Mouse (Mus musculus): Measurements from ENCODE around the gene P3h4. TPM values are rescaled to one million over a fixed set of nuclear protein-coding genes. Genes with fewer than 3 reads are reported as not detected.

P3h4 gene
- total RNA-seq, 2 experiments from 2014 or later = not detected

GRCm38 (mm10) chr11:100362209-100362978 lies 52.2 kb downstream of the P3h4 start:
- ATAC-seq (ENCODE audit: poor library complexity, severe bottlenecking) = peak; percentile 86

GRCm38 (mm10) chr11:100361059-100361458 lies 53.6 kb downstream of the P3h4 start:
- ATAC-seq (ENCODE audit: poor library complexity, severe bottlenecking) = peak; percentile 41; the same call in 1 of the 2 replicates

GRCm38 (mm10) chr11:100360175-100360574 lies 54.5 kb downstream of the P3h4 start:
- ATAC-seq (ENCODE audit: poor library complexity, severe bottlenecking) = no peak

Other genes starting within 250 kb of the P3h4 start
- gene Krt9, start 221.6 kb downstream of the P3h4 start, total RNA-seq (2015) = not detected in 2 replicates
- gene Krt9, start 221.6 kb downstream of the P3h4 start, total RNA-seq (2017) = 0.04 TPM in 1 of 2 replicates, not detected in the other
- not detected in 2 replicates for gene Krt14, start 207.3 kb downstream of the P3h4 start, total RNA-seq (2015)
- gene Krt14, start 207.3 kb downstream of the P3h4 start, total RNA-seq (2017) = not detected in 2 replicates
- gene Krt16, start 165.9 kb downstream of the P3h4 start, total RNA-seq (2015) = not detected in 2 replicates
- not detected in 2 replicates for gene Krt16, start 165.9 kb downstream of the P3h4 start, total RNA-seq (2017)
- not detected in 2 replicates for gene Krt17, start 153.8 kb downstream of the P3h4 start, total RNA-seq (2015)
- gene Krt17, start 153.8 kb downstream of the P3h4 start, total RNA-seq (2017) = not detected in 2 replicates
- gene Krt42, start 145.0 kb downstream of the P3h4 start, total RNA-seq (2015) = not detected in 2 replicates
- gene Krt42, start 145.0 kb downstream of the P3h4 start, total RNA-seq (2017) = not detected in 2 replicates
- 1,372 and 1,486 TPM in 2 replicates for gene Eif1, start 95.0 kb downstream of the P3h4 start, total RNA-seq (2015)
- gene Eif1, start 95.0 kb downstream of the P3h4 start, total RNA-seq (2017) = 248 and 320 TPM in 2 replicates
- gene Gast, start 80.4 kb downstream of the P3h4 start, total RNA-seq (2015) = not detected in 2 replicates
- gene Gast, start 80.4 kb downstream of the P3h4 start, total RNA-seq (2017) = not detected in 2 replicates
- not detected in 2 replicates for gene Hap1, start 58.7 kb downstream of the P3h4 start, total RNA-seq (2015)
- gene Hap1, start 58.7 kb downstream of the P3h4 start, total RNA-seq (2017) = not detected in 2 replicates
- gene Jup, start 17.1 kb downstream of the P3h4 start, total RNA-seq (2015) = 3.5 and 3.9 TPM in 2 replicates
- 1.5 and 5.1 TPM in 2 replicates for gene Jup, start 17.1 kb downstream of the P3h4 start, total RNA-seq (2017)
- 0.09 TPM in 1 of 2 replicates, not detected in the other for gene Fkbp10, start 861 bp upstream of the P3h4 start, total RNA-seq (2015)
- not detected in 2 replicates for gene Fkbp10, start 861 bp upstream of the P3h4 start, total RNA-seq (2017)
- 8.8 and 9.8 TPM in 2 replicates for gene Nt5c3b, start 27.0 kb upstream of the P3h4 start, total RNA-seq (2015)
- 7.3 and 9.6 TPM in 2 replicates for gene Nt5c3b, start 27.0 kb upstream of the P3h4 start, total RNA-seq (2017)
- gene Klhl10, start 27.1 kb upstream of the P3h4 start, total RNA-seq (2015) = not detected in 2 replicates
- not detected in 2 replicates for gene Klhl10, start 27.1 kb upstream of the P3h4 start, total RNA-seq (2017)
- gene Klhl11, start 57.9 kb upstream of the P3h4 start, total RNA-seq (2015) = 5.9 and 8.1 TPM in 2 replicates
- 14.5 and 14.8 TPM in 2 replicates for gene Klhl11, start 57.9 kb upstream of the P3h4 start, total RNA-seq (2017)
- gene Acly, start 113.2 kb upstream of the P3h4 start, total RNA-seq (2015) = 80.6 and 90.8 TPM in 2 replicates
- gene Acly, start 113.2 kb upstream of the P3h4 start, total RNA-seq (2017) = 100 and 105 TPM in 2 replicates
- gene Ttc25, start 130.8 kb upstream of the P3h4 start, total RNA-seq (2015) = 0.16 and 0.96 TPM in 2 replicates
- gene Ttc25, start 130.8 kb upstream of the P3h4 start, total RNA-seq (2017) = not detected in 2 replicates
- gene Cnp, start 160.1 kb upstream of the P3h4 start, total RNA-seq (2015) = 9.5 and 11.3 TPM in 2 replicates
- 22.2 and 23.9 TPM in 2 replicates for gene Cnp, start 160.1 kb upstream of the P3h4 start, total RNA-seq (2017)
- 47.7 and 52.7 TPM in 2 replicates for gene Nkiras2, start 204.4 kb upstream of the P3h4 start, total RNA-seq (2015)
- gene Nkiras2, start 204.4 kb upstream of the P3h4 start, total RNA-seq (2017) = 36.0 and 45.5 TPM in 2 replicates
- 98.1 and 124 TPM in 2 replicates for gene Dnajc7, start 205.3 kb upstream of the P3h4 start, total RNA-seq (2015)
- gene Dnajc7, start 205.3 kb upstream of the P3h4 start, total RNA-seq (2017) = 145 and 172 TPM in 2 replicates